Mouse (Mus musculus) forebrain, embryonic 13.5 days (tissue): ENCODE measurements around the gene Cadps. TPM values are rescaled to one million over a fixed set of nuclear protein-coding genes. Genes with fewer than 3 reads are reported as not detected.
"Not testable (repeated sequence)": the region's sequence is repeated elsewhere in the genome, so short reads cannot be mapped to it uniquely, and the experiment has no call there.

Experiments used
- ATAC-seq: fragments of 200-750 bp; cut with Nextera tagmentation; 2 replicates; pipeline ENCODE4 v1.8.0; 2017
- H3K27ac ChIP-seq: fragments of 300-500 bp; sonication (generic); 2 replicates; pipeline ENCODE4 v1.5.1; 2015; ENCODE audit warnings: inconsistent platforms, mild to moderate bottlenecking, moderate library complexity
- H3K27me3 ChIP-seq: fragments of 300-500 bp; sonication (generic); 2 replicates; pipeline ENCODE4 v1.6.1; 2015; ENCODE audit warnings: mild to moderate bottlenecking, inconsistent platforms
- H3K36me3 ChIP-seq: fragments of 300-500 bp; sonication (generic); 2 replicates; pipeline ENCODE4 v1.6.1; 2015; ENCODE audit warnings: mild to moderate bottlenecking, inconsistent platforms; ENCODE audit not compliant: poor library complexity, severe bottlenecking
- H3K4me1 ChIP-seq: fragments of 300-500 bp; sonication (generic); 2 replicates; pipeline ENCODE4 v1.6.1; 2015; ENCODE audit warnings: inconsistent platforms
- H3K4me2 ChIP-seq: fragments of 300-500 bp; sonication (generic); 2 replicates; pipeline ENCODE4 v1.6.1; 2015; ENCODE audit warnings: inconsistent platforms, mild to moderate bottlenecking, moderate library complexity
- H3K4me3 ChIP-seq: fragments of 300-500 bp; sonication (generic); 2 replicates; pipeline ENCODE4 v1.5.1; 2015; ENCODE audit warnings: mild to moderate bottlenecking, inconsistent platforms
- H3K9ac ChIP-seq: fragments of 300-500 bp; sonication (generic); 2 replicates; pipeline ENCODE4 v1.6.1; 2015; ENCODE audit warnings: mild to moderate bottlenecking, inconsistent platforms
- H3K9me3 ChIP-seq: fragments of 300-500 bp; sonication (generic); replicated peaks from 2 replicates; pipeline ENCODE4 v1.6.1; 2016; ENCODE audit warnings: inconsistent platforms
- WGBS: fragments of 180-500 bp; shearing (Covaris S2); methylation state at CpG from one replicate; pipeline ENCODE4 v1.1.7; 2015; 5-methylcytosine and 5-hydroxymethylcytosine counted together
- polyA plus RNA-seq: library from polyadenylated mRNA; unstranded; fragments of >200 nt; fragmentation: Nextera tagmentation; extraction: Ambion mirVana; gene quantifications from 2 replicates; pipeline ENCODE4 v1.2.1, GENCODE M21; 2015

Gene Cadps
- polyA plus RNA-seq, 1 experiment from 2014 or later: 17.0 TPM

- Histone ChIP-seq H3K4me3 (no peak overlapping the region), H3K4me2 (no peak overlapping the region), H3K27ac (no peak overlapping the region), H3K36me3 (no peaks in the 10 kb centered on the region), H3K9me3 (no peaks in the 10 kb centered on the region), H3K4me1 (0 out of 2 replicates have a peak, but pooled peaks cover 3% of the 10 kb centered on the region), H3K27me3 (no peaks in the 10 kb centered on the region), H3K9ac (no peak overlapping the region)
- no peak for ATAC-seq
- WGBS: 72% methylated on average over 1 of the region's 1 CpGs
Measured at GRCm38 (mm10) chr14:12578156-12578555, 244.7 kb downstream of the Cadps start.

DNA sequence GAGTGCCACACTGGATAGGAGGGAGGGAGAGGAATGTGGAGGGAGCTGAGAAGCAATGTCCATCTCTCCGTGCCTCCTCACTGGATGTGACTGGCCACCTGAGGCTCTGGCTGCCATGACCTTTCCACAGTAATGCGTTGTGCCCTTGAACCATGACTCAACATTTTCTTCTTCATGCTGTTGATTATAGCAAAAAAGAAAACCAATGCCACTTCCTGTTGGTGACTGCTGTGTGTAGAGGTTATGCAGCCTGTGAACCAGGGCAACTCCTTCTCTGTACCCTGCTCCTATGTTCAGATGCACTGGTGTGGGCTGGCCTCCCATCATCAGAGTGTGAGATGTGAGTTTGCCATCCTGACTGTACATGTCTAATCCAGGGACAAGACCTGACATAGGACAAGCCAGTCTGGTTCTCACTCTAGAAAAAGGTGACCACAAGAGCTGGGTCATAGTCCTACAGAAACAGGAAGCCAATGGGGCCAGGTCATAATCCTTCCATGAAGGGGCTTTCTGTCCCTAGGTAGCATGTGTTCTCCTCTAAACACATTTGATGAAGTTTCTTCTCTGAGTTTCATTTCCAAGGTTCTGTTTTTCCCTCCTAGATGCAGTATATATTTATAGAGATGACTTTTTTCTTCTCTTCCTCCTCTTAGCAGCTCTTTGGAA is 245.3 kb downstream of the Cadps start:
- no peak overlapping the region for H3K4me3 ChIP-seq
- no peak overlapping the region for H3K4me2 ChIP-seq
- WGBS: 70% methylated on average over 2 of the region's 2 CpGs
- H3K4me1 ChIP-seq: 0 out of 2 replicates have a peak, but pooled peaks cover 3% of the 10 kb centered on the region
- H3K27me3 ChIP-seq: no peaks in the 10 kb centered on the region
- H3K27ac ChIP-seq: no peak overlapping the region
- no peak overlapping the region for H3K9ac ChIP-seq
- no peaks in the 10 kb centered on the region for H3K36me3 ChIP-seq
- ATAC-seq: no peak
- no peaks in the 10 kb centered on the region for H3K9me3 ChIP-seq

DNA sequence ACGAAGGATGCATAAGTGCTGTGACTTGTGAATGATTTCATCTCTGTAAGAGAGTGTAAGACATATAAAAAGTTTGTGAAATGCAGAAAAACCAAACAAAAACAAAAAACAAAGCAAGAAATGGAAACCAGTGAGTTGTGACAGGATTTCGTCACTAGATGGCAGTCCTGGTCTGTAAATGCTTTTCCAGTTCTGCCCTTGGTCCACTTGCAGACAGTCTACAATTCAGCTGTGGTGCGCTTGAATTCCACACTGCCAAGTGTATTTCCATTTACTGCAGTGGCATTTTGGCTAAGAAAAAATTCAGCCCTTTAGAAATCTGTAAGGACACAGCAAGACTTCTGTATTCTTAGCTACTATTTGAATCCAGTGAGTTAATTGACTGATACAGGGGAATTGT is 247.8 kb downstream of the Cadps start:
- no peak overlapping the region for H3K4me2 ChIP-seq
- no peak overlapping the region for H3K9ac ChIP-seq
- no peaks in the 10 kb centered on the region for H3K9me3 ChIP-seq
- peak; percentile 67; the same call in 1 of the 2 replicates for ATAC-seq
- no peaks in the 10 kb centered on the region for H3K36me3 ChIP-seq
- no peak overlapping the region for H3K27ac ChIP-seq
- 20% methylated on average over 3 of the region's 3 CpGs for WGBS
- H3K4me3 ChIP-seq: no peak overlapping the region
- no peaks in the 10 kb centered on the region for H3K27me3 ChIP-seq
- no peaks in the 10 kb centered on the region for H3K4me1 ChIP-seq

GRCm38 (mm10) chr14:12574336-12574735 is 248.5 kb downstream of the Cadps start:
- H3K4me3 ChIP-seq: no peak overlapping the region
- no peaks in the 10 kb centered on the region for H3K36me3 ChIP-seq
- WGBS: 81% methylated on average over 4 of the region's 4 CpGs
- no peaks in the 10 kb centered on the region for H3K9me3 ChIP-seq
- no peaks in the 10 kb centered on the region for H3K27me3 ChIP-seq
- no peak overlapping the region for H3K4me2 ChIP-seq
- ATAC-seq: no peak
- H3K27ac ChIP-seq: no peak overlapping the region
- no peaks in the 10 kb centered on the region for H3K4me1 ChIP-seq
- no peak overlapping the region for H3K9ac ChIP-seq

DNA sequence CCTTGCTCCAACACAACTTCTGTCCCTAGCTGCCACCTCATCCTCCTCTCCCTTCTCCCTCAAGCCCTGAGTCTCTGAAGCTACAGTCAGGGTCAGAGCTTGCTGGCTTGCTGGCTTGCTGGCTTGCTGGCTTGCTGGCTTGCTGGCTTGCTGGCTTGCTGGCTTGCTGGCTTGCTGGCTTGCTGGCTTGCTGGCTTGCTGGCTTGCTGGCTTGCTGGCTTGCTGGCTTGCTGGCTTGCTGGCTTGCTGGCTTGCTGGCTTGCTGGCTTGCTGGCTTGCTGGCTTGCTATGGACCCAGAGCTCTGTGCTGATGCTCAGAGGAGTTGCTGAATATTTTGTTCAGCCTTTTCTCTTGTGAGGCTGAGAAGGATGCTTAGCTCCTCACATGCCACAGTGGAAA is 261.1 kb downstream of the Cadps start:
- not testable (repeated sequence) for ATAC-seq

DNA sequence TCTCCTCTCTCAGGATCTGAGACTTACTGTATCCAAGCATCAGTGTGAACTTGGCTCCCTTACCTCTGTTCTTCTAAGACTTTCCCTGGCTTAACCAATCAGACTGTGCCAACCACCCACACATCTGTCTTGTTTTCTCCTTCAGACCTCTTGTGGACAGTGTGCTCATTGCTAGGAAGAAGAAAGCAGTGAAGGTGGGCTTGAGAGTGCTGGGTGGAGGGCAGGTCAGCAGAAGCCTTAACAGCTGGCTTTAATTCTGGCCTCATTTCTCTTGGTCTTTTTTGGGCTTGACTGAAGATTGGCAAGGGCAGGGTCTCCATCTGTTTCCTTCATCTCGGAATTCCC is 262.7 kb downstream of the Cadps start:
- 80% methylated on average over 1 of the region's 1 CpGs for WGBS
- Histone ChIP-seq H3K4me1 (peaks cover 21% of the 10 kb centered on the region), H3K4me2 (no peak overlapping the region), H3K27ac (no peak overlapping the region), H3K9ac (no peak overlapping the region), H3K36me3 (no peaks in the 10 kb centered on the region), H3K27me3 (no peaks in the 10 kb centered on the region), H3K9me3 (0 out of 2 replicates have a peak, but pooled peaks cover 4% of the 10 kb centered on the region), H3K4me3 (no peak overlapping the region)
- ATAC-seq: no peak; the same call in 1 of the 2 replicates

More for the DNA sequence above, 261.1 kb downstream of the Cadps start:
- H3K4me3 ChIP-seq, H3K27me3 ChIP-seq, H3K27ac ChIP-seq, H3K36me3 ChIP-seq, H3K9me3 ChIP-seq, H3K4me2 ChIP-seq, H3K9ac ChIP-seq: not testable (repeated sequence)
- peaks cover 21% of the 10 kb centered on the region for H3K4me1 ChIP-seq

- Histone ChIP-seq H3K9ac (no peak overlapping the region), H3K9me3 (0 out of 2 replicates have a peak, but pooled peaks cover 4% of the 10 kb centered on the region), H3K27ac (0 out of 2 replicates have a peak overlapping the region, but pooled peaks have one; percentile 2), H3K27me3 (no peaks in the 10 kb centered on the region), H3K4me2 (no peak overlapping the region), H3K4me3 (no peak overlapping the region), H3K36me3 (no peaks in the 10 kb centered on the region), H3K4me1 (peaks cover 21% of the 10 kb centered on the region)
- 81% methylated on average over 3 of the region's 3 CpGs for WGBS
- ATAC-seq: peak; percentile 57; the same call in 1 of the 2 replicates
Measured at GRCm38 (mm10) chr14:12559574-12560232, 263.2 kb downstream of the Cadps start.

GRCm38 (mm10) chr14:12558920-12559573 is 263.8 kb downstream of the Cadps start:
- H3K4me3 ChIP-seq: no peak overlapping the region
- ATAC-seq: peak; percentile 72
- no peaks in the 10 kb centered on the region for H3K36me3 ChIP-seq
- peak overlapping the region; percentile 31 for H3K27ac ChIP-seq
- no peaks in the 10 kb centered on the region for H3K27me3 ChIP-seq
- peaks cover 21% of the 10 kb centered on the region for H3K4me1 ChIP-seq
- 77% methylated on average over 7 of the region's 7 CpGs for WGBS
- H3K9me3 ChIP-seq: no peaks in the 10 kb centered on the region
- H3K9ac ChIP-seq: no peak overlapping the region
- H3K4me2 ChIP-seq: no peak overlapping the region

DNA sequence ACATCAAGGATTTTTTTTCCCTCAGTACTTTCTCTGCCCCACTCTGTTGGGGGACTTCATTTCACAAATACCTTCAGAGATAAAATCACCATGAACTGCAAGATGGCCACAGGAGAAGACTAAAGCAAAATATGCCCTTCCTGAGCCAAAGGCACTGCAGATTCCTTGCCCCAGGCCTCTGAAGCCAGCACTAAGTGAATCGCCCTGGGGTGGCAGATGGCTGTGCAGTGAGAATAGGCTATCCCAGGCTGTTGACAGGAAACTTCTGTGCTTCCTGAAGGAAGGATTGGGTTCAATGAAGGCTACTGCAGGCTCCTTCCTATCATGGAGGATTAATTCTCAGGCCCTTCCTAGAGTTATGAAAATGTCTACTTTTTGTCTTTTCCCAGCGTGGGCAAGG is 268.4 kb downstream of the Cadps start:
- H3K4me1 ChIP-seq: peaks cover 17% of the 10 kb centered on the region
- no peaks in the 10 kb centered on the region for H3K9me3 ChIP-seq
- H3K4me3 ChIP-seq: no peak overlapping the region
- H3K4me2 ChIP-seq: no peak overlapping the region
- H3K27ac ChIP-seq: no peak overlapping the region
- H3K36me3 ChIP-seq: no peaks in the 10 kb centered on the region
- 65% methylated on average over 2 of the region's 2 CpGs for WGBS
- H3K27me3 ChIP-seq: no peaks in the 10 kb centered on the region
- H3K9ac ChIP-seq: no peak overlapping the region
- no peak for ATAC-seq

- Histone ChIP-seq H3K9ac (no peak overlapping the region), H3K4me1 (peaks cover 8% of the 10 kb centered on the region), H3K9me3 (no peaks in the 10 kb centered on the region), H3K27me3 (no peaks in the 10 kb centered on the region), H3K4me2 (no peak overlapping the region), H3K27ac (0 out of 2 replicates have a peak overlapping the region, but pooled peaks have one; percentile 2), H3K4me3 (no peak overlapping the region), H3K36me3 (peaks cover 2% of the 10 kb centered on the region; the same call in 1 of the 2 replicates)
- 43% methylated on average over 6 of the region's 6 CpGs for WGBS
- peak; percentile 11; the same call in 1 of the 2 replicates for ATAC-seq
Measured at GRCm38 (mm10) chr14:12551353-12551752, 271.5 kb downstream of the Cadps start.

DNA sequence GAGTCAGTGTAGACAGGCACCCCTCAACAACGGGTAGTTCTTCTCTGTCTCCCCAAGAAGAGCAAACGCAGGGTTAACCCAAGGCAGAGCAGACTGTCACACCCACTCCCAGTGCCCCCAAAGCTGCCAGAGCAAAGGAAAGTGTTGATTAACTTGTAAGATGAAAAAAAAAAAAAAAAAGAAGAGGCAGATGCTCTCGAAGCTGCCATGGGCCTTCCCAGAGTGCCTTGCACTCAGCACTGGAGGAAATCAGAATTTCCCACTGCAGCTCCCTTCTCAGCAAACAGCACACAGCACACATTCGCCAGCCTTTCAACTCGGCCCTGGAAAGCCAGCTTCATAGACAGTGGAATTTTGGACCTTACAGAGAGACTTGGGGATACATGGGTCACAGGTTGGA is 271.9 kb downstream of the Cadps start:
- Histone ChIP-seq H3K4me1 (peaks cover 8% of the 10 kb centered on the region), H3K9me3 (no peaks in the 10 kb centered on the region), H3K9ac (no peak overlapping the region), H3K36me3 (peaks cover 6% of the 10 kb centered on the region; the same call in 1 of the 2 replicates), H3K27me3 (no peaks in the 10 kb centered on the region), H3K4me2 (no peak overlapping the region), H3K27ac (0 out of 2 replicates have a peak overlapping the region, but pooled peaks have one; percentile 2), H3K4me3 (no peak overlapping the region)
- ATAC-seq: peak; percentile 20; the same call in 1 of the 2 replicates
- 50% methylated on average over 5 of the region's 5 CpGs for WGBS

DNA sequence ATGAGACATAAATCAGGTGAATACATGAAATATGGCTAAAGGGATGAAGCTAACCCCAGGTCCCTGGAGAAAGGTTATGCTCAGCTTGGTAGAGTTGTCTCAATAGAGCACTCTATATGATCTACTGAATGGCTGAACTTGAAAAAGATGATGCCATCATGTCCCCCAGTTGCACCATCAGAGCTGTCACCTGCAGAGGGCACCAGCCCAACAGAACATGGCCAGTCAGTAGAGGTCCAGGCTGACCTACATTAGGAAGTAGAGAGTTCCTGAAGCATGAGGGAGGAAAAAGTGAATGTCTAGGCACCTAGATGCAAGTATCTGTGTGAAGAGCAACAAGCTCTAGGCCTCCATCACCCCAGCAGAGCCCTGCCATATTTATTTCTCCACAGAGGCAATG is 273.6 kb downstream of the Cadps start:
- Histone ChIP-seq H3K4me1 (peaks cover 8% of the 10 kb centered on the region; the same call in 1 of the 2 replicates), H3K27me3 (no peaks in the 10 kb centered on the region), H3K4me2 (no peak overlapping the region), H3K36me3 (peaks cover 15% of the 10 kb centered on the region), H3K27ac (no peak overlapping the region), H3K9me3 (no peaks in the 10 kb centered on the region), H3K9ac (no peak overlapping the region), H3K4me3 (no peak overlapping the region)
- no peak for ATAC-seq
